Comparison of ENCODE assay signal across 11 mouse cellular contexts in genomic region chr2:140427283-140427682, GRCm38 (mm10). TPM values are rescaled to one million over a fixed set of nuclear protein-coding genes. Genes with fewer than 3 reads are reported as not detected.
DNase-seq lines count a peak whose midpoint lies in the region; ATAC-seq lines count a peak whose summit lies in the region.
"Had no signal": no experiment of that assay in that cellular context is flagged by ENCODE, and none has a peak within 500 bp of the region (broad histone marks: within the 10 kb centered on the region; RNA-seq: fewer than 3 reads in every experiment).

No protein-coding gene starts in this region.

- ATAC-seq in cerebellum, adult (ENCODE audit: insufficient number of reproducible peaks, low FRiP score, low TSS enrichment): peak; percentile 61
- ATAC-seq in neural tube, embryonic 11.5 days (ENCODE audit: insufficient read depth, low FRiP score, low TSS enrichment): peak; percentile 66
- ATAC-seq in forebrain, embryonic 14.5 days: peak; percentile 74
- ATAC-seq in liver, embryonic 11.5 days (replicated peaks; ENCODE audit: low FRiP score): peak; percentile 59

- H3K27ac ChIP-seq in neural tube, embryonic 11.5 days (ENCODE audit: low read depth, low read length): no peak overlapping the region
- H3K27ac ChIP-seq in forebrain, embryonic 14.5 days (ENCODE audit: low read depth, low read length): no peak overlapping the region
- no peak overlapping the region for H3K27ac ChIP-seq in liver, embryonic 11.5 days (ENCODE audit: low read depth, low read length)

- DNase-seq in cerebellum, adult 11-12 months: no peak
- DNase-seq in neural tube, embryonic 11.5 days (ENCODE audit: low spot score): no peak
- DNase-seq in neural tube, embryonic 10.5 days (ENCODE audit: extremely low spot score, low spot score): no peak
- DNase-seq in forebrain, embryonic 14.5 days (ENCODE audit: low spot score): peak; percentile 77
- no peak for DNase-seq in liver, embryonic 11.5 days (ENCODE audit: low spot score)
- DNase-seq in retina, embryonic 14.5 days (ENCODE audit: low spot score): peak; percentile 87
- no peak for DNase-seq in thymus, postnatal 36 days

- no peak overlapping the region for H3K9ac ChIP-seq in neural tube, embryonic 11.5 days (ENCODE audit: low read length)
- no peak overlapping the region for H3K9ac ChIP-seq in forebrain, embryonic 14.5 days (ENCODE audit: low read length)
- no peak overlapping the region for H3K9ac ChIP-seq in liver, embryonic 11.5 days (ENCODE audit: low read depth, low read length)

- H3K27me3 ChIP-seq in neural tube, embryonic 11.5 days (ENCODE audit: control insufficient read depth, insufficient read depth, low read length): no peaks in the 10 kb centered on the region
- no peaks in the 10 kb centered on the region for H3K27me3 ChIP-seq in forebrain, embryonic 14.5 days (replicated peaks; ENCODE audit: control insufficient read depth, insufficient read depth, low read length)
- H3K27me3 ChIP-seq in liver, embryonic 11.5 days (replicated peaks; ENCODE audit: control insufficient read depth, insufficient read depth, low read length): no peaks in the 10 kb centered on the region

- no peak overlapping the region for H3K4me2 ChIP-seq in neural tube, embryonic 11.5 days (ENCODE audit: low read depth)
- H3K4me2 ChIP-seq in forebrain, embryonic 14.5 days (ENCODE audit: low read length): no peak overlapping the region
- no peak overlapping the region for H3K4me2 ChIP-seq in liver, embryonic 11.5 days

- no peaks in the 10 kb centered on the region for H3K36me3 ChIP-seq in neural tube, embryonic 11.5 days (ENCODE audit: control insufficient read depth, insufficient read depth, low read length)
- H3K36me3 ChIP-seq in forebrain, embryonic 14.5 days (ENCODE audit: control insufficient read depth, insufficient read depth, low read length): no peaks in the 10 kb centered on the region
- H3K36me3 ChIP-seq in liver, embryonic 11.5 days (ENCODE audit: control insufficient read depth, insufficient read depth, low read length): no peaks in the 10 kb centered on the region

- no peak overlapping the region for H3K4me3 ChIP-seq in neural tube, embryonic 11.5 days (ENCODE audit: low read depth, low read length)
- no peak overlapping the region for H3K4me3 ChIP-seq in forebrain, embryonic 14.5 days (ENCODE audit: low read depth, low read length)
- H3K4me3 ChIP-seq in liver, embryonic 11.5 days (ENCODE audit: low read depth, low read length): no peak overlapping the region
- H3K4me3 ChIP-seq: myocyte had no signal

- 24% methylated on average over 4 of the region's 4 CpGs for WGBS in neural tube, embryonic 11.5 days
- 19% methylated on average over 4 of the region's 4 CpGs for WGBS in forebrain, embryonic 14.5 days
- WGBS in liver, embryonic 11.5 days: 18% methylated on average over 4 of the region's 4 CpGs

- H3K9me3 ChIP-seq in neural tube, embryonic 11.5 days (ENCODE audit: control insufficient read depth, low read length): no peaks in the 10 kb centered on the region
- no peaks in the 10 kb centered on the region for H3K9me3 ChIP-seq in forebrain, embryonic 14.5 days (replicated peaks; ENCODE audit: control insufficient read depth, low read length)
- H3K9me3 ChIP-seq in liver, embryonic 11.5 days (ENCODE audit: control insufficient read depth, low read length): no peaks in the 10 kb centered on the region

- no peaks in the 10 kb centered on the region for H3K4me1 ChIP-seq in neural tube, embryonic 11.5 days (ENCODE audit: control insufficient read depth, insufficient read depth, low read length)
- H3K4me1 ChIP-seq in forebrain, embryonic 14.5 days (ENCODE audit: control insufficient read depth, insufficient read depth, low read length): no peaks in the 10 kb centered on the region
- peaks cover 3% of the 10 kb centered on the region; the same call in 1 of the 2 replicates for H3K4me1 ChIP-seq in liver, embryonic 11.5 days (replicated peaks; ENCODE audit: control insufficient read depth, insufficient read depth, low read length)

RNA-seq across cellular contexts. Expression of gene Macrod2, which starts 32.2 kb away (rescaled TPM):
- 46.0 and 50.0 TPM in 2 replicates for polyA plus RNA-seq in neural tube, embryonic 11.5 days (2014; fragmentation: Nextera tagmentation; extraction: Ambion mirVana)
- 49.2 and 63.6 TPM in 2 replicates for polyA plus RNA-seq in forebrain, embryonic 14.5 days (2014; fragmentation: Nextera tagmentation; extraction: Ambion mirVana)
- polyA plus RNA-seq in liver, embryonic 11.5 days (2014; fragmentation: Nextera tagmentation; extraction: Ambion mirVana): 19.9 and 20.6 TPM in 2 replicates

RNA-seq across cellular contexts. Expression of gene Sel1l2, which starts 37.8 kb away (rescaled TPM):
- not detected in 2 replicates for polyA plus RNA-seq in neural tube, embryonic 11.5 days (2014; fragmentation: Nextera tagmentation; extraction: Ambion mirVana)
- not detected in 2 replicates for polyA plus RNA-seq in forebrain, embryonic 14.5 days (2014; fragmentation: Nextera tagmentation; extraction: Ambion mirVana)
- polyA plus RNA-seq in liver, embryonic 11.5 days (2014; fragmentation: Nextera tagmentation; extraction: Ambion mirVana): not detected in 2 replicates
- polyA plus RNA-seq: C2C12; heart, embryonic 16.5 days; myocyte had no signal

Comparison
In these comparisons a context has a peak if more than half of its experiments do, and no peak if none do; other contexts are left out.
1. DNase-seq: peak in forebrain, embryonic 14.5 days (single experiment) and retina, embryonic 14.5 days (single experiment); none in cerebellum, adult 11-12 months (single experiment), neural tube, embryonic 11.5 days (single experiment), neural tube, embryonic 10.5 days (single experiment), liver, embryonic 11.5 days (single experiment) and thymus, postnatal 36 days (0 of 2).
2. Peak in every context shown above with its lines, with median percentiles within 50 percentile points of each other: ATAC-seq.